Mouse (Mus musculus): Measurements from ENCODE around the gene 1700034J05Rik. TPM values are rescaled to one million over a fixed set of nuclear protein-coding genes. Genes with fewer than 3 reads are reported as not detected.

1700034J05Rik gene
- polyA plus RNA-seq, 1 experiment = not detected

DNA sequence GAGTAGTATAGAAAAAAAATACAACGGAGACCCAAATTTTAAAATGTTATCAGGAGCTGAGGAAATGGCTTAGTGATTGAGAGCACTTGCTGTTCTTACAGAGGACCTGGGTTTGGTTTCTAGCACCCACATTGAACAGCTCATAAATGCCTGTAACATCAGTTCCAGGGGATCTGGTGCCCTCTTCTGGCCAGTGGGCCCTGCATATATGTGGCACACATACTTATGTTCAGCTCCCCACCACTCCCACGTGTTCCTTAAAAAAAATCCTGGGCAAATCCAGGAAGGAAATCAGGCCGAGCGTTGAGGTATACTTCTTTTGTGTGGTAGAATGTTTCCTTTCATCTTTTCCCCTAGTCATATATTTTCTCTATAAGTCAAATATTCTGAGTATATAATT is 52.3 kb downstream of the 1700034J05Rik start:
- TF ChIP-seq FLI1 (IDR thresholded peaks at IDR 0.05; ENCODE audit: low read length) (no peak), GATA1 (IDR thresholded peaks at IDR 0.05; ENCODE audit: borderline replicate concordance, low read length) (no peak)
- H3K4me3 ChIP-seq (replicated peaks) = no peak overlapping the region
- H3K4me1 ChIP-seq = peaks cover 93% of the 10 kb centered on the region
- no peaks in the 10 kb centered on the region for H3K9me3 ChIP-seq
- H3K27me3 ChIP-seq (replicated peaks) = no peaks in the 10 kb centered on the region
- H3K36me3 ChIP-seq (replicated peaks; ENCODE audit: low read length) = peaks cover 30% of the 10 kb centered on the region

Other genes with a start within 250 kb of the 1700034J05Rik start
- gene Stk38l, start 229.4 kb downstream of the 1700034J05Rik start, polyA plus RNA-seq (2012; ENCODE audit: insufficient read depth, low replicate concordance) = 0.59 TPM in 1 of 2 replicates, not detected in the other
- gene Arntl2, start 158.4 kb downstream of the 1700034J05Rik start, polyA plus RNA-seq (2012; ENCODE audit: insufficient read depth, low replicate concordance) = not detected in 2 replicates
- gene Smco2, start 104.3 kb downstream of the 1700034J05Rik start, polyA plus RNA-seq (2012; ENCODE audit: insufficient read depth, low replicate concordance) = not detected in 2 replicates
- 1.7 and 3.4 TPM in 2 replicates for gene Ppfibp1, start 65.9 kb downstream of the 1700034J05Rik start, polyA plus RNA-seq (2012; ENCODE audit: insufficient read depth, low replicate concordance)
- not detected in 2 replicates for gene Rep15, start 78.2 kb upstream of the 1700034J05Rik start, polyA plus RNA-seq (2012; ENCODE audit: insufficient read depth, low replicate concordance)
- 2.7 and 7.0 TPM in 2 replicates for gene Mrps35, start 88.3 kb upstream of the 1700034J05Rik start, polyA plus RNA-seq (2012; ENCODE audit: insufficient read depth, low replicate concordance)
- gene Mansc4, start 132.6 kb upstream of the 1700034J05Rik start, polyA plus RNA-seq (2012; ENCODE audit: insufficient read depth, low replicate concordance) = not detected in 2 replicates
- 1.7 and 2.7 TPM in 2 replicates for gene Klhl42, start 137.0 kb upstream of the 1700034J05Rik start, polyA plus RNA-seq (2012; ENCODE audit: insufficient read depth, low replicate concordance)

Data from megakaryocyte, embryonic 14.5 days (primary cell).